Mouse (Mus musculus) liver, adult 2 months (tissue): ENCODE measurements around the gene Sema4b.

ENCODE experiments used
- CTCF ChIP-seq: fragments of 200-500 bp; IDR thresholded peaks from 2 replicates; pipeline ENCODE4 v1.5.1; 2011; ENCODE audit warnings: low read depth, low read length, control low read depth
- POLR2A ChIP-seq: fragments of 200-500 bp; IDR thresholded peaks from 2 replicates; pipeline ENCODE4 v1.6.1; 2011; ENCODE audit warnings: low read length, control low read depth; ENCODE audit not compliant: insufficient read depth; ENCODE audit errors: extremely low read depth

DNA sequence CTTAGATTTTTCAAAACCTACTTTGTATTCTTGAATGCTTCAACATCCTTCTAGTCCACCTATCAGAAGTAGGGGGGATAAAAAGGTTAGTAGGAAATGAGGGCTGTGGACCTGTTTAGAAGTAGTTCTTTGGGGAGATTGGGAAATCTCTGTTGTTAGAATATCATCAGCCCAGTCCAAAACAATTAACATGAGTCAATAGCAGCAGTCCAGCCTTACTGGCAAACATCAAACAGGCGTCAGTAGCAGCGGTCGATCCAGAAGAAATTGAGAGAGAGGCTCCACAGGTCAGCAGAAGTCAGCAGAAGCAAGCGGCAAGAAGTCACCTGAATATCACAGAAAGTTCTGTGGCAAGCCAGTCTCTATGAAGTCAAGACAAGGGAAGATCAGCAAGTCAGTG, 58.2 kb downstream of the Sema4b start:
- TF ChIP-seq CTCF, result no peak
- no peak for TF ChIP-seq POLR2A
